Comparison of ENCODE assay signal across 18 mouse cellular contexts in genomic region chr12:42809864-42810263, GRCm38 (mm10).
DNase-seq lines count a peak whose midpoint lies in the region; ATAC-seq and TF ChIP-seq lines count a peak whose summit lies in the region.
"Had no signal": no experiment of that assay in that cellular context is flagged by ENCODE, and none has a peak within 500 bp of the region (broad histone marks: within the 10 kb centered on the region; RNA-seq: fewer than 3 reads in every experiment).

No protein-coding gene starts in this region.

- peak; percentile 56; the same call in 1 of the 2 replicates for ATAC-seq in hindbrain, embryonic 16.5 days
- no peak for ATAC-seq in hindbrain, embryonic 11.5 days (ENCODE audit: low FRiP score)
- 0 out of 2 replicates have a peak, but pooled peaks have one; percentile 46 for ATAC-seq in kidney, postnatal 0 days (replicated peaks; ENCODE audit: low FRiP score, low read depth)
- ATAC-seq in hindbrain, postnatal 0 days = no peak
- ATAC-seq: forebrain, embryonic 14.5 days had no signal

- H3K9me3 ChIP-seq in hindbrain, embryonic 16.5 days (ENCODE audit: control insufficient read depth, low read length) = no peaks in the 10 kb centered on the region
- no peaks in the 10 kb centered on the region for H3K9me3 ChIP-seq in hindbrain, embryonic 11.5 days (ENCODE audit: control insufficient read depth, low read length)
- H3K9me3 ChIP-seq in kidney, postnatal 0 days (replicated peaks; ENCODE audit: low read length) = no peaks in the 10 kb centered on the region
- H3K9me3 ChIP-seq in hindbrain, postnatal 0 days (ENCODE audit: low read length) = no peaks in the 10 kb centered on the region
- H3K9me3 ChIP-seq: embryonic facial prominence, embryonic 15.5 days; forebrain, embryonic 10.5 days; heart, embryonic 13.5 days had no signal

- no peak overlapping the region for H3K27ac ChIP-seq in hindbrain, embryonic 16.5 days (ENCODE audit: low read depth, low read length)
- H3K27ac ChIP-seq in hindbrain, embryonic 11.5 days (ENCODE audit: low read depth, low read length) = no peak overlapping the region
- no peak overlapping the region for H3K27ac ChIP-seq in kidney, postnatal 0 days
- no peak overlapping the region for H3K27ac ChIP-seq in hindbrain, postnatal 0 days
- H3K27ac ChIP-seq: embryonic facial prominence, embryonic 15.5 days; forebrain, embryonic 10.5 days; heart, embryonic 13.5 days had no signal

- no peak overlapping the region for H3K4me2 ChIP-seq in hindbrain, embryonic 16.5 days (ENCODE audit: low read length)
- H3K4me2 ChIP-seq in hindbrain, embryonic 11.5 days (replicated peaks; ENCODE audit: low read depth, low read length) = no peak overlapping the region
- H3K4me2 ChIP-seq in kidney, postnatal 0 days (ENCODE audit: low read length) = no peak overlapping the region
- no peak overlapping the region for H3K4me2 ChIP-seq in hindbrain, postnatal 0 days (ENCODE audit: low read depth, low read length)
- H3K4me2 ChIP-seq: embryonic facial prominence, embryonic 15.5 days; heart, embryonic 13.5 days had no signal

- H3K27me3 ChIP-seq in hindbrain, embryonic 16.5 days (replicated peaks; ENCODE audit: control insufficient read depth, insufficient read depth, low read length) = no peaks in the 10 kb centered on the region
- H3K27me3 ChIP-seq in hindbrain, embryonic 11.5 days (ENCODE audit: control insufficient read depth, insufficient read depth, low read length) = no peaks in the 10 kb centered on the region
- no peaks in the 10 kb centered on the region for H3K27me3 ChIP-seq in kidney, postnatal 0 days (ENCODE audit: insufficient read depth, low read length)
- H3K27me3 ChIP-seq in hindbrain, postnatal 0 days (ENCODE audit: insufficient read depth, low read length) = no peaks in the 10 kb centered on the region
- H3K27me3 ChIP-seq: embryonic facial prominence, embryonic 15.5 days; heart, embryonic 13.5 days had no signal

- TF ChIP-seq CTCF in kidney, postnatal 0 days (IDR thresholded peaks at IDR 0.05; ENCODE audit: low read depth) = no peak
- TF ChIP-seq CTCF in hindbrain, postnatal 0 days (IDR thresholded peaks at IDR 0.05; ENCODE audit: low read depth) = no peak

- H3K4me1 ChIP-seq in hindbrain, embryonic 16.5 days (ENCODE audit: control insufficient read depth, insufficient read depth, low read depth, low read length) = no peaks in the 10 kb centered on the region
- H3K4me1 ChIP-seq in hindbrain, embryonic 11.5 days (replicated peaks; ENCODE audit: control insufficient read depth, insufficient read depth, low read length) = no peaks in the 10 kb centered on the region
- H3K4me1 ChIP-seq in kidney, postnatal 0 days (replicated peaks; ENCODE audit: insufficient read depth, low read length) = no peaks in the 10 kb centered on the region
- H3K4me1 ChIP-seq in hindbrain, postnatal 0 days (ENCODE audit: insufficient read depth, low read length) = no peaks in the 10 kb centered on the region
- H3K4me1 ChIP-seq: embryonic facial prominence, embryonic 15.5 days; forebrain, embryonic 10.5 days; heart, embryonic 13.5 days had no signal

- no peak overlapping the region for H3K9ac ChIP-seq in hindbrain, embryonic 16.5 days (ENCODE audit: low read depth, low read length)
- H3K9ac ChIP-seq in hindbrain, embryonic 11.5 days (ENCODE audit: low read depth, low read length) = no peak overlapping the region
- H3K9ac ChIP-seq in kidney, postnatal 0 days (ENCODE audit: low read depth, low read length) = no peak overlapping the region
- no peak overlapping the region for H3K9ac ChIP-seq in hindbrain, postnatal 0 days (replicated peaks; ENCODE audit: low read length)
- H3K9ac ChIP-seq: embryonic facial prominence, embryonic 15.5 days; heart, embryonic 13.5 days had no signal

- H3K36me3 ChIP-seq in hindbrain, embryonic 16.5 days (ENCODE audit: control insufficient read depth, insufficient read depth, low read length) = no peaks in the 10 kb centered on the region
- H3K36me3 ChIP-seq in hindbrain, embryonic 11.5 days (ENCODE audit: control insufficient read depth, insufficient read depth, low read length) = no peaks in the 10 kb centered on the region
- no peaks in the 10 kb centered on the region for H3K36me3 ChIP-seq in kidney, postnatal 0 days (ENCODE audit: insufficient read depth, low read length)
- H3K36me3 ChIP-seq in hindbrain, postnatal 0 days (ENCODE audit: insufficient read depth, low read length) = no peaks in the 10 kb centered on the region
- H3K36me3 ChIP-seq: embryonic facial prominence, embryonic 15.5 days; forebrain, embryonic 10.5 days; heart, embryonic 13.5 days had no signal

- H3K4me3 ChIP-seq in hindbrain, embryonic 16.5 days (ENCODE audit: low read length) = no peak overlapping the region
- no peak overlapping the region for H3K4me3 ChIP-seq in hindbrain, embryonic 11.5 days (ENCODE audit: low read depth, low read length)
- H3K4me3 ChIP-seq in kidney, postnatal 0 days (replicated peaks; ENCODE audit: low read depth, low read length) = no peak overlapping the region
- no peak overlapping the region for H3K4me3 ChIP-seq in hindbrain, postnatal 0 days (ENCODE audit: low read length)
- H3K4me3 ChIP-seq: embryonic facial prominence, embryonic 15.5 days; erythroblast, embryonic 14.5 days; forebrain, embryonic 10.5 days; heart, embryonic 13.5 days had no signal

- DNase-seq in hindbrain, embryonic 11.5 days (ENCODE audit: low spot score) = no peak
- DNase-seq in kidney, postnatal 0 days (ENCODE audit: low spot score) = peak; percentile 43
- DNase-seq in kidney, adult 8-10 months = no peak
- peak; percentile 37 for DNase-seq in hindbrain, postnatal 0 days (ENCODE audit: low spot score)
- peak; percentile 8 for DNase-seq in retina, postnatal 7 days (ENCODE audit: low read depth, low spot score)
- DNase-seq: adrenal gland, adult 2 months; adrenal gland, postnatal 25 days; cerebellum, adult 18-20 months; embryo, embryonic 11 days; gastrocnemius, postnatal 36 days; heart, adult 11 months; heart, postnatal 36 days had no signal

Comparison
In these comparisons a context has a peak if more than half of its experiments do, and no peak if none do; other contexts are left out.
1. ATAC-seq: peak in hindbrain, embryonic 16.5 days (single experiment) and kidney, postnatal 0 days (single experiment); none in hindbrain, embryonic 11.5 days (single experiment) and hindbrain, postnatal 0 days (single experiment).
2. DNase-seq: peak in kidney, postnatal 0 days (single experiment), hindbrain, postnatal 0 days (single experiment) and retina, postnatal 7 days (single experiment); none in hindbrain, embryonic 11.5 days (single experiment) and kidney, adult 8-10 months (0 of 2).